In genomic region chr3:156214823-156215222, GRCm38 (mm10) we compare ENCODE assay signal across 21 mouse cellular contexts.
DNase-seq lines count a peak whose midpoint lies in the region; ATAC-seq lines count a peak whose summit lies in the region.
"Had no signal": no experiment of that assay in that cellular context is flagged by ENCODE, and none has a peak within 500 bp of the region (broad histone marks: within the 10 kb centered on the region; RNA-seq: fewer than 3 reads in every experiment).

No protein-coding gene starts in this region.

- no peaks in the 10 kb centered on the region for H3K36me3 ChIP-seq in forebrain, embryonic 16.5 days (ENCODE audit: control insufficient read depth, insufficient read depth)
- no peaks in the 10 kb centered on the region for H3K36me3 ChIP-seq in forebrain, embryonic 13.5 days (ENCODE audit: poor library complexity, severe bottlenecking)
- H3K36me3 ChIP-seq in heart, embryonic 15.5 days = no peaks in the 10 kb centered on the region
- no peaks in the 10 kb centered on the region for H3K36me3 ChIP-seq in heart, embryonic 10.5 days
- H3K36me3 ChIP-seq: embryonic facial prominence, embryonic 13.5 days; forebrain, embryonic 12.5 days; hindbrain, embryonic 10.5 days; intestine, embryonic 15.5 days had no signal

- no peak overlapping the region for H3K27ac ChIP-seq in forebrain, embryonic 16.5 days (ENCODE audit: low read length)
- no peak overlapping the region for H3K27ac ChIP-seq in forebrain, embryonic 13.5 days
- H3K27ac ChIP-seq in heart, embryonic 15.5 days = peak overlapping the region; percentile 28; the same call in 1 of the 2 replicates
- no peak overlapping the region for H3K27ac ChIP-seq in heart, embryonic 10.5 days
- H3K27ac ChIP-seq: embryonic facial prominence, embryonic 13.5 days; forebrain, embryonic 12.5 days; gastrocnemius, adult 2 months; hindbrain, embryonic 10.5 days; hindbrain, embryonic 14.5 days; intestine, embryonic 15.5 days had no signal

- no peaks in the 10 kb centered on the region for H3K9me3 ChIP-seq in forebrain, embryonic 16.5 days (ENCODE audit: control insufficient read depth, low read length)
- no peaks in the 10 kb centered on the region for H3K9me3 ChIP-seq in forebrain, embryonic 13.5 days (replicated peaks)
- H3K9me3 ChIP-seq in heart, embryonic 15.5 days (replicated peaks) = no peaks in the 10 kb centered on the region
- H3K9me3 ChIP-seq in heart, embryonic 10.5 days = no peaks in the 10 kb centered on the region
- H3K9me3 ChIP-seq: embryonic facial prominence, embryonic 13.5 days; forebrain, embryonic 12.5 days; hindbrain, embryonic 10.5 days; intestine, embryonic 15.5 days had no signal

- peak; percentile 43; the same call in 1 of the 2 replicates for ATAC-seq in forebrain, embryonic 16.5 days
- ATAC-seq in forebrain, embryonic 13.5 days = no peak
- ATAC-seq in heart, embryonic 15.5 days (replicated peaks; ENCODE audit: insufficient number of reproducible peaks, insufficient read depth, low FRiP score, low read depth) = peak; percentile 69; the same call in 1 of the 2 replicates
- ATAC-seq in monocyte, adult 5-6 weeks (replicated peaks; ENCODE audit: insufficient number of reproducible peaks, low FRiP score, low TSS enrichment, poor library complexity, severe bottlenecking) = no peak
- ATAC-seq: activated CD4-positive, CD25-positive, alpha-beta regulatory T cell, adult 4 months; intestine, embryonic 15.5 days; Patski had no signal

- H3K4me3 ChIP-seq in forebrain, embryonic 16.5 days (replicated peaks; ENCODE audit: low read length) = no peak overlapping the region
- no peak overlapping the region for H3K4me3 ChIP-seq in forebrain, embryonic 13.5 days
- no peak overlapping the region for H3K4me3 ChIP-seq in heart, embryonic 15.5 days
- no peak overlapping the region for H3K4me3 ChIP-seq in heart, embryonic 10.5 days
- H3K4me3 ChIP-seq: embryonic facial prominence, embryonic 13.5 days; forebrain, embryonic 12.5 days; gastrocnemius, adult 2 months; hindbrain, embryonic 10.5 days; intestine, embryonic 15.5 days had no signal

- no peaks in the 10 kb centered on the region for H3K27me3 ChIP-seq in forebrain, embryonic 16.5 days (replicated peaks; ENCODE audit: control insufficient read depth, insufficient read depth, low read length)
- no peaks in the 10 kb centered on the region for H3K27me3 ChIP-seq in forebrain, embryonic 13.5 days
- H3K27me3 ChIP-seq in heart, embryonic 15.5 days = no peaks in the 10 kb centered on the region
- no peaks in the 10 kb centered on the region for H3K27me3 ChIP-seq in heart, embryonic 10.5 days (ENCODE audit: insufficient read depth, poor library complexity, severe bottlenecking)
- H3K27me3 ChIP-seq: CH12.LX; embryonic facial prominence, embryonic 13.5 days; forebrain, embryonic 12.5 days; intestine, embryonic 15.5 days; Patski had no signal

- no peak for DNase-seq in heart, adult 11 months
- peak; percentile 21 for DNase-seq in heart, postnatal 4 days
- DNase-seq in heart, embryonic 10.5 days (ENCODE audit: low spot score) = no peak
- DNase-seq: adrenal gland, postnatal 14 days; cerebellum, adult 18-20 months; cerebellum, postnatal 14 days; gastrocnemius, adult 2 months; gastrocnemius, postnatal 25 days; kidney, adult 18-20 months had no signal

- H3K9ac ChIP-seq in forebrain, embryonic 16.5 days (replicated peaks; ENCODE audit: low read depth, low read length) = no peak overlapping the region
- no peak overlapping the region for H3K9ac ChIP-seq in forebrain, embryonic 13.5 days
- H3K9ac ChIP-seq in heart, embryonic 15.5 days = no peak overlapping the region
- H3K9ac ChIP-seq: embryonic facial prominence, embryonic 13.5 days; forebrain, embryonic 12.5 days; hindbrain, embryonic 14.5 days; intestine, embryonic 15.5 days had no signal

- WGBS in forebrain, embryonic 16.5 days = 41% methylated on average over 1 of the region's 1 CpGs
- WGBS in forebrain, embryonic 13.5 days = 57% methylated on average over 1 of the region's 1 CpGs
- 10% methylated on average over 1 of the region's 1 CpGs for WGBS in heart, embryonic 15.5 days
- 13% methylated on average over 1 of the region's 1 CpGs for WGBS in heart, embryonic 10.5 days

- no peak overlapping the region for H3K4me2 ChIP-seq in forebrain, embryonic 16.5 days (ENCODE audit: low read length)
- H3K4me2 ChIP-seq in forebrain, embryonic 13.5 days = no peak overlapping the region
- no peak overlapping the region for H3K4me2 ChIP-seq in heart, embryonic 15.5 days
- H3K4me2 ChIP-seq: embryonic facial prominence, embryonic 13.5 days; forebrain, embryonic 12.5 days; hindbrain, embryonic 14.5 days; intestine, embryonic 15.5 days had no signal

- no peaks in the 10 kb centered on the region for H3K4me1 ChIP-seq in forebrain, embryonic 16.5 days (replicated peaks; ENCODE audit: control insufficient read depth, insufficient read depth, low read length)
- no peaks in the 10 kb centered on the region for H3K4me1 ChIP-seq in forebrain, embryonic 13.5 days
- peaks cover 6% of the 10 kb centered on the region; the same call in 1 of the 2 replicates for H3K4me1 ChIP-seq in heart, embryonic 15.5 days (replicated peaks)
- H3K4me1 ChIP-seq in heart, embryonic 10.5 days = peaks cover 4% of the 10 kb centered on the region; the same call in 1 of the 2 replicates
- H3K4me1 ChIP-seq: embryonic facial prominence, embryonic 13.5 days; forebrain, embryonic 12.5 days; hindbrain, embryonic 10.5 days; intestine, embryonic 15.5 days had no signal

Comparison
In these comparisons a context has a peak if more than half of its experiments do, and no peak if none do; other contexts are left out.
1. ATAC-seq: peak in forebrain, embryonic 16.5 days (single experiment) and heart, embryonic 15.5 days (single experiment); none in forebrain, embryonic 13.5 days (single experiment) and monocyte, adult 5-6 weeks (single experiment).